Mouse (Mus musculus) limb, embryonic 12.5 days (tissue): ENCODE results near the gene Alpl. TPM values are rescaled to one million over a fixed set of nuclear protein-coding genes. Genes with fewer than 3 reads are reported as not detected.

Experiments
- ATAC-seq: fragments of 200-750 bp; cut with Nextera tagmentation; 2 replicates; pipeline ENCODE4 v1.8.0; 2017; ENCODE audit warnings: low read depth, moderate TSS enrichment; ENCODE audit not compliant: insufficient number of reproducible peaks, insufficient read depth, low FRiP score, low TSS enrichment
- H3K27ac ChIP-seq: fragments of 300-500 bp; sonication (generic); 2 replicates; pipeline ENCODE4 v1.5.1; 2016; ENCODE audit warnings: mild to moderate bottlenecking, moderate library complexity
- H3K27me3 ChIP-seq: fragments of 300-500 bp; sonication (generic); 2 replicates; pipeline ENCODE4 v1.6.1; 2016; ENCODE audit warnings: mild to moderate bottlenecking, moderate library complexity
- H3K36me3 ChIP-seq: fragments of 300-500 bp; sonication (generic); 2 replicates; pipeline ENCODE4 v1.6.1; 2016; ENCODE audit warnings: mild to moderate bottlenecking, moderate library complexity
- H3K4me1 ChIP-seq: fragments of 300-500 bp; sonication (generic); replicated peaks from 2 replicates; pipeline ENCODE4 v1.6.1; 2016
- H3K4me2 ChIP-seq: fragments of 300-500 bp; sonication (generic); 2 replicates; pipeline ENCODE4 v1.6.1; 2016; ENCODE audit warnings: mild to moderate bottlenecking, moderate library complexity
- H3K4me3 ChIP-seq: fragments of 300-500 bp; sonication (generic); replicated peaks from 2 replicates; pipeline ENCODE4 v1.5.1; 2016; ENCODE audit warnings: mild to moderate bottlenecking
- H3K9ac ChIP-seq: fragments of 300-500 bp; sonication (generic); replicated peaks from 2 replicates; pipeline ENCODE4 v1.6.1; 2016; ENCODE audit warnings: mild to moderate bottlenecking, moderate library complexity
- H3K9me3 ChIP-seq: fragments of 300-500 bp; sonication (generic); 2 replicates; pipeline ENCODE4 v1.6.1; 2016; ENCODE audit warnings: mild to moderate bottlenecking, moderate library complexity
- WGBS: fragments of 180-500 bp; shearing (Covaris S2); methylation state at CpG from one replicate; pipeline ENCODE4 v1.1.7; 2016; 5-methylcytosine and 5-hydroxymethylcytosine counted together
- polyA plus RNA-seq: library from polyadenylated mRNA; unstranded; fragments of >200 nt; fragmentation: Nextera tagmentation; extraction: Ambion mirVana; gene quantifications from 2 replicates; pipeline ENCODE4 v1.2.1, GENCODE M21; 2016

Gene Alpl
- polyA plus RNA-seq, 1 experiment from 2014 or later = 2.3 TPM

- H3K27ac ChIP-seq = no peak overlapping the region
- H3K9ac ChIP-seq = no peak overlapping the region
- no peaks in the 10 kb centered on the region for H3K9me3 ChIP-seq
- H3K27me3 ChIP-seq = no peaks in the 10 kb centered on the region
- H3K4me3 ChIP-seq = no peak overlapping the region
- H3K36me3 ChIP-seq = no peaks in the 10 kb centered on the region
- 75% methylated on average over 15 of the region's 15 CpGs for WGBS
- no peak overlapping the region for H3K4me2 ChIP-seq
- peaks cover 38% of the 10 kb centered on the region for H3K4me1 ChIP-seq
- no peak for ATAC-seq
Observed at GRCm38 (mm10) chr4:137752471-137752870, 43.7 kb downstream of the Alpl start.

- Histone ChIP-seq H3K36me3 (no peaks in the 10 kb centered on the region), H3K4me1 (peaks cover 38% of the 10 kb centered on the region), H3K27ac (peak overlapping the region; percentile 64), H3K4me3 (no peak overlapping the region), H3K9me3 (no peaks in the 10 kb centered on the region), H3K9ac (no peak overlapping the region), H3K27me3 (no peaks in the 10 kb centered on the region), H3K4me2 (no peak overlapping the region)
- 68% methylated on average over 9 of the region's 9 CpGs for WGBS
- ATAC-seq = no peak
Observed at GRCm38 (mm10) chr4:137751717-137752116, 44.5 kb downstream of the Alpl start.

- WGBS = 68% methylated on average over 8 of the region's 8 CpGs
- no peaks in the 10 kb centered on the region for H3K27me3 ChIP-seq
- ATAC-seq = no peak
- peak overlapping the region; percentile 64 for H3K27ac ChIP-seq
- H3K4me2 ChIP-seq = no peak overlapping the region
- peaks cover 38% of the 10 kb centered on the region for H3K4me1 ChIP-seq
- H3K4me3 ChIP-seq = no peak overlapping the region
- H3K9ac ChIP-seq = no peak overlapping the region
- H3K9me3 ChIP-seq = no peaks in the 10 kb centered on the region
- H3K36me3 ChIP-seq = no peaks in the 10 kb centered on the region
Observed at GRCm38 (mm10) chr4:137751310-137751709, 44.9 kb downstream of the Alpl start.

- no peak for ATAC-seq
- no peak overlapping the region for H3K4me3 ChIP-seq
- H3K9me3 ChIP-seq = no peaks in the 10 kb centered on the region
- no peaks in the 10 kb centered on the region for H3K27me3 ChIP-seq
- H3K27ac ChIP-seq = no peak overlapping the region
- H3K4me2 ChIP-seq = no peak overlapping the region
- H3K36me3 ChIP-seq = no peaks in the 10 kb centered on the region
- H3K9ac ChIP-seq = no peak overlapping the region
- H3K4me1 ChIP-seq = peaks cover 38% of the 10 kb centered on the region
- 86% methylated on average over 9 of the region's 9 CpGs for WGBS
Observed at GRCm38 (mm10) chr4:137750121-137750520, 46.1 kb downstream of the Alpl start.

GRCm38 (mm10) chr4:137749680-137750079 is 46.5 kb downstream of the Alpl start:
- no peaks in the 10 kb centered on the region for H3K27me3 ChIP-seq
- no peak overlapping the region for H3K27ac ChIP-seq
- H3K4me3 ChIP-seq = no peak overlapping the region
- no peaks in the 10 kb centered on the region for H3K9me3 ChIP-seq
- ATAC-seq = no peak
- no peak overlapping the region for H3K9ac ChIP-seq
- peaks cover 38% of the 10 kb centered on the region for H3K4me1 ChIP-seq
- H3K4me2 ChIP-seq = no peak overlapping the region
- WGBS = 81% methylated on average over 9 of the region's 9 CpGs
- H3K36me3 ChIP-seq = no peaks in the 10 kb centered on the region

GRCm38 (mm10) chr4:137748726-137749125 is 47.5 kb downstream of the Alpl start:
- no peak for ATAC-seq
- Histone ChIP-seq H3K9me3 (no peaks in the 10 kb centered on the region), H3K9ac (no peak overlapping the region), H3K27me3 (no peaks in the 10 kb centered on the region), H3K27ac (no peak overlapping the region), H3K4me2 (no peak overlapping the region), H3K4me3 (no peak overlapping the region), H3K4me1 (peaks cover 34% of the 10 kb centered on the region), H3K36me3 (no peaks in the 10 kb centered on the region)
- WGBS = 58% methylated on average over 4 of the region's 4 CpGs

- no peak overlapping the region for H3K27ac ChIP-seq
- no peak overlapping the region for H3K9ac ChIP-seq
- ATAC-seq = no peak
- H3K4me3 ChIP-seq = no peak overlapping the region
- H3K27me3 ChIP-seq = no peaks in the 10 kb centered on the region
- H3K4me1 ChIP-seq = peaks cover 25% of the 10 kb centered on the region
- 70% methylated on average over 5 of the region's 5 CpGs for WGBS
- H3K9me3 ChIP-seq = no peaks in the 10 kb centered on the region
- no peaks in the 10 kb centered on the region for H3K36me3 ChIP-seq
- no peak overlapping the region for H3K4me2 ChIP-seq
Observed at GRCm38 (mm10) chr4:137747590-137747989, 48.6 kb downstream of the Alpl start.

GRCm38 (mm10) chr4:137747091-137747490 is 49.1 kb downstream of the Alpl start:
- ATAC-seq = no peak
- WGBS = 88% methylated on average over 9 of the region's 9 CpGs
- Histone ChIP-seq H3K27me3 (no peaks in the 10 kb centered on the region), H3K4me1 (peaks cover 20% of the 10 kb centered on the region), H3K9me3 (no peaks in the 10 kb centered on the region), H3K27ac (no peak overlapping the region), H3K9ac (no peak overlapping the region), H3K4me3 (no peak overlapping the region), H3K36me3 (no peaks in the 10 kb centered on the region), H3K4me2 (no peak overlapping the region)

- Histone ChIP-seq H3K9me3 (no peaks in the 10 kb centered on the region), H3K4me3 (no peak overlapping the region), H3K9ac (no peak overlapping the region), H3K4me2 (no peak overlapping the region), H3K36me3 (no peaks in the 10 kb centered on the region), H3K27ac (no peak overlapping the region), H3K27me3 (no peaks in the 10 kb centered on the region), H3K4me1 (peaks cover 8% of the 10 kb centered on the region; the same call in 1 of the 2 replicates)
- WGBS = 71% methylated on average over 13 of the region's 13 CpGs
- ATAC-seq = no peak
Observed at GRCm38 (mm10) chr4:137744433-137744918, 51.7 kb downstream of the Alpl start.

- WGBS = 72% methylated on average over 7 of the region's 7 CpGs
- H3K27me3 ChIP-seq = no peaks in the 10 kb centered on the region
- no peaks in the 10 kb centered on the region for H3K36me3 ChIP-seq
- no peak overlapping the region for H3K4me3 ChIP-seq
- ATAC-seq = no peak
- no peaks in the 10 kb centered on the region for H3K9me3 ChIP-seq
- H3K4me1 ChIP-seq = peaks cover 5% of the 10 kb centered on the region; the same call in 1 of the 2 replicates
- H3K9ac ChIP-seq = no peak overlapping the region
- H3K27ac ChIP-seq = no peak overlapping the region
- no peak overlapping the region for H3K4me2 ChIP-seq
Observed at GRCm38 (mm10) chr4:137743791-137744190, 52.4 kb downstream of the Alpl start.

- H3K4me3 ChIP-seq = no peak overlapping the region
- no peak for ATAC-seq
Observed at GRCm38 (mm10) chr4:137740350-137740749, 55.8 kb downstream of the Alpl start.

GRCm38 (mm10) chr4:137739151-137739923 is 56.8 kb downstream of the Alpl start:
- Histone ChIP-seq H3K36me3 (no peaks in the 10 kb centered on the region), H3K4me2 (peak overlapping the region; percentile 43), H3K27ac (no peak overlapping the region), H3K9ac (no peak overlapping the region), H3K4me3 (no peak overlapping the region), H3K9me3 (no peaks in the 10 kb centered on the region), H3K27me3 (no peaks in the 10 kb centered on the region), H3K4me1 (peaks cover 10% of the 10 kb centered on the region)
- ATAC-seq = 0 out of 2 replicates have a peak, but pooled peaks have one; percentile 40
- WGBS = 51% methylated on average over 9 of the region's 9 CpGs

More at GRCm38 (mm10) chr4:137740350-137740749, 55.8 kb downstream of the Alpl start:
- H3K9ac ChIP-seq = no peak overlapping the region
- H3K4me2 ChIP-seq = no peak overlapping the region
- H3K27ac ChIP-seq = no peak overlapping the region
- H3K27me3 ChIP-seq = no peaks in the 10 kb centered on the region
- no peaks in the 10 kb centered on the region for H3K36me3 ChIP-seq
- peaks cover 10% of the 10 kb centered on the region for H3K4me1 ChIP-seq
- no peaks in the 10 kb centered on the region for H3K9me3 ChIP-seq
- 88% methylated on average over 7 of the region's 7 CpGs for WGBS
